ENCODE assay signal across 13 mouse cellular contexts in genomic region chr2:96401186-96401811, GRCm38 (mm10).
DNase-seq lines count a peak whose midpoint lies in the region; ATAC-seq lines count a peak whose summit lies in the region.
"Had no signal": no experiment of that assay in that cellular context is flagged by ENCODE, and none has a peak within 500 bp of the region (broad histone marks: within the 10 kb centered on the region; RNA-seq: fewer than 3 reads in every experiment).

No protein-coding gene starts in this region.

- ATAC-seq in hindbrain, embryonic 15.5 days (ENCODE audit: low FRiP score, low read depth): peak; percentile 61; the same call in 1 of the 2 replicates
- no peak for ATAC-seq in hindbrain, embryonic 12.5 days (ENCODE audit: low FRiP score)
- ATAC-seq in midbrain, embryonic 14.5 days (ENCODE audit: low FRiP score, low TSS enrichment): peak; percentile 43; the same call in 1 of the 2 replicates
- ATAC-seq in midbrain, embryonic 11.5 days (ENCODE audit: low FRiP score): no peak
- ATAC-seq in forebrain, embryonic 15.5 days (replicated peaks): peak; percentile 87

- 0 out of 2 replicates have a peak, but pooled peaks cover 4% of the 10 kb centered on the region for H3K4me1 ChIP-seq in hindbrain, embryonic 15.5 days (replicated peaks)
- H3K4me1 ChIP-seq in hindbrain, embryonic 12.5 days: no peaks in the 10 kb centered on the region
- H3K4me1 ChIP-seq in midbrain, embryonic 14.5 days (ENCODE audit: control insufficient read depth, insufficient read depth, low read length): no peaks in the 10 kb centered on the region
- H3K4me1 ChIP-seq in midbrain, embryonic 11.5 days (ENCODE audit: control insufficient read depth, insufficient read depth, low read length): no peaks in the 10 kb centered on the region
- peaks cover 5% of the 10 kb centered on the region for H3K4me1 ChIP-seq in forebrain, embryonic 15.5 days
- H3K4me1 ChIP-seq: embryonic facial prominence, embryonic 13.5 days; lung, embryonic 15.5 days had no signal

- no peaks in the 10 kb centered on the region for H3K27me3 ChIP-seq in hindbrain, embryonic 15.5 days
- no peaks in the 10 kb centered on the region for H3K27me3 ChIP-seq in hindbrain, embryonic 12.5 days
- H3K27me3 ChIP-seq in midbrain, embryonic 14.5 days (ENCODE audit: control insufficient read depth, insufficient read depth, low read length): no peaks in the 10 kb centered on the region
- no peaks in the 10 kb centered on the region for H3K27me3 ChIP-seq in midbrain, embryonic 11.5 days (ENCODE audit: control insufficient read depth, insufficient read depth, low read length)
- no peaks in the 10 kb centered on the region for H3K27me3 ChIP-seq in forebrain, embryonic 15.5 days
- H3K27me3 ChIP-seq: embryonic facial prominence, embryonic 13.5 days; lung, embryonic 15.5 days had no signal

- H3K4me3 ChIP-seq in hindbrain, embryonic 15.5 days: no peak overlapping the region
- H3K4me3 ChIP-seq in hindbrain, embryonic 12.5 days: no peak overlapping the region
- no peak overlapping the region for H3K4me3 ChIP-seq in midbrain, embryonic 14.5 days (replicated peaks; ENCODE audit: low read depth, low read length)
- H3K4me3 ChIP-seq in midbrain, embryonic 11.5 days (ENCODE audit: low read depth, low read length): no peak overlapping the region
- H3K4me3 ChIP-seq in forebrain, embryonic 15.5 days: no peak overlapping the region
- H3K4me3 ChIP-seq: embryonic facial prominence, embryonic 13.5 days; heart, adult 2 months; lung, embryonic 15.5 days had no signal

- 94% methylated on average over 1 of the region's 1 CpGs for whole genome bisulfite sequencing in hindbrain, embryonic 15.5 days
- 100% methylated on average over 1 of the region's 1 CpGs for WGBS in hindbrain, embryonic 12.5 days
- 94% methylated on average over 1 of the region's 1 CpGs for WGBS in midbrain, embryonic 14.5 days
- 89% methylated on average over 1 of the region's 1 CpGs for WGBS in midbrain, embryonic 11.5 days
- 85% methylated on average over 1 of the region's 1 CpGs for WGBS in forebrain, embryonic 15.5 days

- H3K9me3 ChIP-seq in hindbrain, embryonic 15.5 days: no peaks in the 10 kb centered on the region
- no peaks in the 10 kb centered on the region for H3K9me3 ChIP-seq in hindbrain, embryonic 12.5 days (replicated peaks)
- H3K9me3 ChIP-seq in midbrain, embryonic 14.5 days (ENCODE audit: control insufficient read depth, low read length): no peaks in the 10 kb centered on the region
- H3K9me3 ChIP-seq in midbrain, embryonic 11.5 days (ENCODE audit: control insufficient read depth, low read length): no peaks in the 10 kb centered on the region
- H3K9me3 ChIP-seq in forebrain, embryonic 15.5 days: no peaks in the 10 kb centered on the region
- H3K9me3 ChIP-seq: embryonic facial prominence, embryonic 13.5 days; lung, embryonic 15.5 days had no signal

- peak; percentile 48 for DNase-seq in midbrain, embryonic 14.5 days
- DNase-seq in midbrain, embryonic 11.5 days (ENCODE audit: low spot score, missing footprints): no peak
- DNase-seq in telencephalon, adult 2 months (ENCODE audit: low read depth, low spot score): peak; percentile 75
- no peak for DNase-seq in gastrocnemius, adult 8-10 months (ENCODE audit: low spot score in 2 of 2)
- DNase-seq: adrenal gland, postnatal 14 days; heart, adult 2 months; kidney, postnatal 36 days; layer of hippocampus, postnatal 36 days had no signal

- H3K4me2 ChIP-seq in hindbrain, embryonic 15.5 days: no peak overlapping the region
- no peak overlapping the region for H3K4me2 ChIP-seq in hindbrain, embryonic 12.5 days (replicated peaks)
- no peak overlapping the region for H3K4me2 ChIP-seq in midbrain, embryonic 14.5 days (ENCODE audit: low read length)
- H3K4me2 ChIP-seq in midbrain, embryonic 11.5 days: no peak overlapping the region
- no peak overlapping the region for H3K4me2 ChIP-seq in forebrain, embryonic 15.5 days (replicated peaks)
- H3K4me2 ChIP-seq: embryonic facial prominence, embryonic 13.5 days; lung, embryonic 15.5 days had no signal

- no peaks in the 10 kb centered on the region for H3K36me3 ChIP-seq in hindbrain, embryonic 15.5 days
- H3K36me3 ChIP-seq in hindbrain, embryonic 12.5 days: no peaks in the 10 kb centered on the region
- no peaks in the 10 kb centered on the region for H3K36me3 ChIP-seq in midbrain, embryonic 14.5 days (ENCODE audit: control insufficient read depth, insufficient read depth, low read length)
- no peaks in the 10 kb centered on the region for H3K36me3 ChIP-seq in midbrain, embryonic 11.5 days (ENCODE audit: control insufficient read depth, insufficient read depth, low read length)
- no peaks in the 10 kb centered on the region for H3K36me3 ChIP-seq in forebrain, embryonic 15.5 days
- H3K36me3 ChIP-seq: embryonic facial prominence, embryonic 13.5 days; lung, embryonic 15.5 days had no signal

- H3K27ac ChIP-seq in hindbrain, embryonic 15.5 days (replicated peaks): no peak overlapping the region
- H3K27ac ChIP-seq in hindbrain, embryonic 12.5 days: no peak overlapping the region
- H3K27ac ChIP-seq in midbrain, embryonic 14.5 days (replicated peaks; ENCODE audit: low read depth, low read length): no peak overlapping the region
- no peak overlapping the region for H3K27ac ChIP-seq in midbrain, embryonic 11.5 days (ENCODE audit: low read depth, low read length)
- H3K27ac ChIP-seq in forebrain, embryonic 15.5 days (replicated peaks): peak overlapping the region; percentile 43; the same call in 1 of the 2 replicates
- H3K27ac ChIP-seq: embryonic facial prominence, embryonic 13.5 days; heart, adult 2 months; lung, embryonic 15.5 days had no signal

- H3K9ac ChIP-seq in hindbrain, embryonic 15.5 days: no peak overlapping the region
- no peak overlapping the region for H3K9ac ChIP-seq in hindbrain, embryonic 12.5 days
- H3K9ac ChIP-seq in midbrain, embryonic 14.5 days (replicated peaks; ENCODE audit: low read length): no peak overlapping the region
- no peak overlapping the region for H3K9ac ChIP-seq in midbrain, embryonic 11.5 days (ENCODE audit: low read length)
- no peak overlapping the region for H3K9ac ChIP-seq in forebrain, embryonic 15.5 days (replicated peaks)
- H3K9ac ChIP-seq: embryonic facial prominence, embryonic 13.5 days; lung, embryonic 15.5 days had no signal

Comparison
In these comparisons a context has a peak if more than half of its experiments do, and no peak if none do; other contexts are left out.
1. ATAC-seq: peak in hindbrain, embryonic 15.5 days (single experiment), midbrain, embryonic 14.5 days (single experiment) and forebrain, embryonic 15.5 days (single experiment); none in hindbrain, embryonic 12.5 days (single experiment) and midbrain, embryonic 11.5 days (single experiment).
2. DNase-seq: peak in midbrain, embryonic 14.5 days (single experiment) and telencephalon, adult 2 months (single experiment); none in midbrain, embryonic 11.5 days (single experiment) and gastrocnemius, adult 8-10 months (0 of 2).